Mouse (Mus musculus): ENCODE measurements around the gene Fcrlb.

GRCm38 (mm10) chr1:170912891-170913615 is at the start of gene Fcrlb:
- TF ChIP-seq EP300 (IDR thresholded peaks at IDR 0.05) = no peak
- TF ChIP-seq CTCF (IDR thresholded peaks at IDR 0.05) = no peak
